Mouse (Mus musculus) CH12.LX (cell line): Measurements from ENCODE around the gene Pias4. TPM values are rescaled to one million over a fixed set of nuclear protein-coding genes. Genes with fewer than 3 reads are reported as not detected.
"Not testable (repeated sequence)": the region's sequence is repeated elsewhere in the genome, so short reads cannot be mapped to it uniquely, and the experiment has no call there.

Experiments used
- DNase-seq: peaks from one replicate; pipeline ENCODE4 v3.0.0-alpha.2; 2013; ENCODE audit errors: extremely low read depth
- H3K27ac ChIP-seq: 2 replicates; pipeline ENCODE4 v1.5.1; 2012; ENCODE audit warnings: low read depth, mild to moderate bottlenecking, control low read depth, moderate library complexity; ENCODE audit not compliant: insufficient read depth
- H3K27me3 ChIP-seq: replicated peaks from 2 replicates; pipeline ENCODE3; 2012; ENCODE audit warnings: inconsistent platforms
- H3K36me3 ChIP-seq, 2 experiments: replicated peaks in 1 of 2; 2 replicates each; pipeline versions ENCODE3 to v1.6.1; 2012; ENCODE audit warnings: inconsistent platforms in 1 of 2, low read length in 1 of 2, mild to moderate bottlenecking in 1 of 2, mixed read lengths in 1 of 2, moderate library complexity in 1 of 2; ENCODE audit not compliant: control insufficient read depth in 1 of 2, insufficient read depth in 1 of 2
- H3K4me1 ChIP-seq, 2 experiments: 2 replicates each; pipeline ENCODE4 v1.6.1; 2012; ENCODE audit warnings: inconsistent platforms in 1 of 2, moderate library complexity in 1 of 2; ENCODE audit not compliant: insufficient read depth in 2 of 2, control insufficient read depth in 1 of 2
- H3K4me2 ChIP-seq: 2 replicates; pipeline ENCODE4 v1.6.1; 2012; ENCODE audit warnings: low read depth, mild to moderate bottlenecking, control low read depth; ENCODE audit not compliant: poor library complexity, insufficient read depth, severe bottlenecking
- H3K4me3 ChIP-seq, 3 experiments: fragments of 150-350 bp in 1 of 3; sonication (generic) in 1 of 3; replicated peaks in 1 of 3; 2 replicates each; pipeline versions ENCODE3 to v1.5.1; 2011 to 2012; ENCODE audit warnings: low read depth in 2 of 3, low read length in 2 of 3, mild to moderate bottlenecking in 2 of 3, moderate library complexity in 2 of 3, control low read depth in 1 of 3, improper control_type of control experiment in 1 of 3, inconsistent platforms in 1 of 3, mixed read lengths in 1 of 3; ENCODE audit not compliant: poor library complexity in 1 of 3
- H3K79me2 ChIP-seq: replicated peaks from 2 replicates; pipeline ENCODE4 v1.6.1; 2012; ENCODE audit warnings: mild to moderate bottlenecking, moderate library complexity; ENCODE audit not compliant: control insufficient read depth, poor library complexity, insufficient read depth, severe bottlenecking; ENCODE audit errors: extremely low read depth
- H3K9ac ChIP-seq: 2 replicates; pipeline ENCODE4 v1.6.1; 2012; ENCODE audit warnings: low read depth, mild to moderate bottlenecking, control low read depth, moderate library complexity; ENCODE audit not compliant: insufficient read depth
- H3K9me3 ChIP-seq: replicated peaks from 2 replicates; pipeline ENCODE3; 2012; ENCODE audit warnings: low read length, inconsistent platforms, mixed read lengths
- BHLHE40 ChIP-seq: IDR thresholded peaks from 2 replicates; pipeline ENCODE4 v1.6.1; 2011; ENCODE audit warnings: mild to moderate bottlenecking, low read depth, low read length, improper control_type of control experiment
- CHD2 ChIP-seq: IDR thresholded peaks from 2 replicates; pipeline ENCODE4 v1.6.1; 2011; ENCODE audit warnings: low read length, improper control_type of control experiment
- EP300 ChIP-seq: IDR thresholded peaks from 2 replicates; pipeline ENCODE4 v1.6.1; 2011; ENCODE audit warnings: low read length, improper control_type of control experiment
- JUN ChIP-seq: IDR thresholded peaks from 2 replicates; pipeline ENCODE4 v1.6.1; 2011; ENCODE audit warnings: low read depth, mild to moderate bottlenecking, low read length, improper control_type of control experiment, moderate library complexity; ENCODE audit not compliant: insufficient read depth
- KAT2A ChIP-seq: IDR thresholded peaks from 2 replicates; pipeline ENCODE4 v1.6.1; 2012; ENCODE audit warnings: low read length, improper control_type of control experiment, inconsistent platforms; ENCODE audit not compliant: insufficient replicate concordance
- MAX ChIP-seq: IDR thresholded peaks from 2 replicates; pipeline ENCODE4 v1.6.1; 2011; ENCODE audit warnings: low read length, improper control_type of control experiment
- POLR2AphosphoS2 ChIP-seq: IDR thresholded peaks from 2 replicates; pipeline ENCODE4 v1.6.1; 2011; ENCODE audit warnings: low read depth, low read length, improper control_type of control experiment
- TBP ChIP-seq: conservative IDR thresholded peaks from 2 replicates; pipeline ENCODE4 v1.6.1; 2011; ENCODE audit warnings: low read depth, low read length, improper control_type of control experiment
- UBTF ChIP-seq: IDR thresholded peaks from 2 replicates; pipeline ENCODE4 v1.6.1; 2012; ENCODE audit warnings: low read depth, mild to moderate bottlenecking, inconsistent platforms, low read length, improper control_type of control experiment, moderate library complexity
- USF1 ChIP-seq: IDR thresholded peaks from 2 replicates; pipeline ENCODE4 v1.6.1; 2014; ENCODE audit warnings: low read depth, mild to moderate bottlenecking, inconsistent platforms, low read length, improper control_type of control experiment
- USF2 ChIP-seq: conservative IDR thresholded peaks from 2 replicates; pipeline ENCODE4 v1.6.1; 2011; ENCODE audit warnings: low read depth, low read length, improper control_type of control experiment
- dilution Hi-C: fragments of 300-500 bp; cut with MboI; formaldehyde crosslinking; loops from 2 replicates; pipeline ENCODE4 v1.14.3; 2020; ENCODE audit warnings: low sequenced_read_pairs; ENCODE audit not compliant: extremely low pct_unique_long_range_greater_than_20kb, extremely low pct_ligation_motif_present
- in situ Hi-C: fragments of 300-500 bp; cut with MboI; formaldehyde crosslinking; loops from 3 replicates; pipeline ENCODE4 v1.14.3; 2019; ENCODE audit warnings: low sequenced_read_pairs, low pct_ligation_motif_present, low pct_unique_long_range_greater_than_20kb, mixed read lengths
- polyA plus RNA-seq: library from polyadenylated mRNA; unstranded; fragments of >175 nt; gene quantifications from 2 replicates; pipeline ENCODE4 v1.2.1, GENCODE M21; 2012; ENCODE audit warnings: low read depth; ENCODE audit not compliant: insufficient read length
- total RNA-seq, 2 experiments: library from RNA; depleted of rRNA; stranded (reverse); fragments of 300-350 nt in 1 of 2; fragments of >200 nt in 1 of 2; gene quantifications; 2 replicates each; pipeline ENCODE4 v1.2.3; 2012 to 2014

The Pias4 gene
- total and polyA plus RNA-seq, 3 experiments: 15.3 to 33.5 (median 26.6) TPM

DNA sequence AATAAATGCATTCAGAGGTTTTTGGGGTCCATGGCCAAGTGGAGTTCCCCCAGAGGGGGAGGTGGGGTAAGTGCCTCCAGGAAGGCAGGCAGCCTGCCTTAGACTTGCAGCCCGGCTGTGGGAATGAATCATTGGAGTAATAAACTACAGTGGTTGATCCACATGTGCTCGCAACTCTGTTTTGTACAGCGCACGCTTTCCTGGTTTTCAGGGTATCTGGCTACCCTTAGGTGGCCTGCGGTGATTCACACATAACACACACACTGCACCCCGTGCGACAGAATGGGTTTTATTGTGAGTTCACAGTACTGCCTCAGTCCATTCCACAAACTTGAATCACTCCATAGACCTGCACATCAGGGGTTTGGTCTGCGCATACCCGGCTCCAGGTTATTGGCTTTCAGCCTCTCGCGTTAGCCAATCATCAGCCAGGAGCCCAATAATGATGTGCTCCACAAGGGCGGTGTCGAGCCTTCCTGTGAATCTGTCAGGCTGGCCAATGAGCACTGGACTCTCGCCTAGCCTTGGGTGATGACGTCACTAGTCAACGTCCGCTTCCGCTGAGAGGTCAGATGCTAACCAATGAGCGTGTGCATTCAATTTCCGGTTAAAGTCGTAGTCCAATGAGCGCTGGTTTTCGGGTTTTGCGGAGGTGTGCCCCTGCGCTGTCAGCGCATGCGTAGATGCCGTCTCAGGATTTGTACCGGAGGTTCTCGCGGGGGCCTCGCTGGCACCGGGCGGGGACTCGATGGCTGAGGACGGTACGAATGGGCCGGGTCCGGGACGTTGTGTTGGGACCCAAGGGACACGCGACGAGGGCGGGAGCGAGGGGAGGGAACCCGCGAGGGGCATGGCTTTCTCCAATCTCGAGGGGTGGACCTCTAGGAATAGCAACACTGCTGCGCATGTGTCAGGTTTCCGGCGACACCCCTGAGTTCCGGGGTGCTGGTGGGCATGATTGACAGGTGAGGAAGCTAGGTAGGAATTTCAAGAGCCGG is 14.9 kb upstream of the Pias4 start, which contains the start of gene Dapk3 (continued):
- TF ChIP-seq JUN (peak; percentile 89), TBP (no peak), USF1 (no peak), UBTF (no peak), BHLHE40 (0 out of 2 replicates have a peak, but pooled peaks have one; percentile 40), CHD2 (peak; percentile 97), KAT2A (peak; percentile 73; the same call in 1 of the 2 replicates), MAX (peak; percentile 46), EP300 (no peak)

DNA sequence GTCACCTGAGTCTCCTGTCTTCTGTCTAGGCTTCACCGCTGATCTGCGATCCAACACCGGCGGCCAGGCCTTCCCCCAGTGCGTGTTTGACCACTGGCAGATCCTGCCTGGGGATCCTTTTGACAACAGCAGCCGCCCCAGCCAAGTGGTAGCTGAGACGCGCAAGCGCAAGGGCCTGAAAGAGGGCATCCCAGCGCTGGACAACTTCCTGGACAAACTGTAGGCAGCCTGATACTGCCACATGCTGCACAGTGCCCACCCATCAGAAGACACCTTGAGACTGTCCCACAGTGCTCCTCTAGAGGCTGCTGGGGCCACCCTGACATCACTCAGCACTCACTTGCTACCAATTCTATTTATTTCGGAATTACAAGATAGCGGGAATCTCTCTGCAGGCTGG is 14.1 kb upstream of the Pias4 start:
- dilution Hi-C loops: not testable (repeated sequence)

DNA sequence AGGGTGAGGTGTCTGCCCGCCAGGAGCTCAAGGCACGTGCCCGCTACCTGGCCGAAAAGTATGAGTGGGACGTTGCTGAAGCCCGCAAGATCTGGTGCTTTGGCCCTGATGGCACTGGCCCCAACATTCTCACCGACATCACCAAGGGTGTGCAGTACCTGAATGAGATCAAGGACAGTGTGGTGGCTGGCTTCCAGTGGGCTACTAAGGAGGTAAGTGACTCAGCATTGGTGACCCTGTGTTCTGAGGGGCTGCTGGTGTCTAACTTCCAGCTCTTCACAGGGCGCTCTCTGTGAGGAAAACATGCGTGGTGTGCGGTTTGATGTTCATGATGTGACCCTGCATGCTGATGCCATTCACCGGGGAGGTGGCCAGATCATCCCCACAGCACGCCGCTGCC is 13.2 kb upstream of the Pias4 start:
- Histone ChIP-seq H3K4me3 (no peak overlapping the region), H3K79me2 (peaks cover 42% of the 10 kb centered on the region), H3K27ac (no peak overlapping the region; the same call in 1 of the 2 replicates), H3K36me3 (peaks cover 60 to 73% of the 10 kb centered on the region in 2 experiments), H3K9ac (no peak overlapping the region), H3K4me2 (no peak overlapping the region), H3K4me1 (peaks cover 22 to 50% of the 10 kb centered on the region in 2 experiments), H3K9me3 (no peaks in the 10 kb centered on the region), H3K27me3 (no peaks in the 10 kb centered on the region)
- dilution Hi-C loops: no loop called here
- in situ Hi-C loops: no loop called here
- TF ChIP-seq POLR2AphosphoS2 (0 out of 2 replicates have a peak, but pooled peaks have one; percentile 1), USF2 (no peak)
- no peak for DNase-seq

More for the DNA sequence above, 14.1 kb upstream of the Pias4 start:
- H3K36me3 ChIP-seq: peaks cover 66 to 79% of the 10 kb centered on the region in 2 experiments
- H3K9me3 ChIP-seq, H3K27me3 ChIP-seq, H3K4me2 ChIP-seq, in situ Hi-C loops, DNase-seq, H3K27ac ChIP-seq, H3K4me3 ChIP-seq, H3K9ac ChIP-seq: not testable (repeated sequence)
- peaks cover 22 to 49% of the 10 kb centered on the region in 2 experiments for H3K4me1 ChIP-seq
- H3K79me2 ChIP-seq: peaks cover 38% of the 10 kb centered on the region
